Mouse (Mus musculus): ENCODE results near the gene Cdkn1a. TPM values are rescaled to one million over a fixed set of nuclear protein-coding genes. Genes with fewer than 3 reads are reported as not detected.
A peak's percentile ranks its signal among the peaks of the same experiment; 100 is the strongest.

Gene Cdkn1a
- polyA plus RNA-seq, 1 experiment from 2014 or later, result 29.9 TPM

DNA sequence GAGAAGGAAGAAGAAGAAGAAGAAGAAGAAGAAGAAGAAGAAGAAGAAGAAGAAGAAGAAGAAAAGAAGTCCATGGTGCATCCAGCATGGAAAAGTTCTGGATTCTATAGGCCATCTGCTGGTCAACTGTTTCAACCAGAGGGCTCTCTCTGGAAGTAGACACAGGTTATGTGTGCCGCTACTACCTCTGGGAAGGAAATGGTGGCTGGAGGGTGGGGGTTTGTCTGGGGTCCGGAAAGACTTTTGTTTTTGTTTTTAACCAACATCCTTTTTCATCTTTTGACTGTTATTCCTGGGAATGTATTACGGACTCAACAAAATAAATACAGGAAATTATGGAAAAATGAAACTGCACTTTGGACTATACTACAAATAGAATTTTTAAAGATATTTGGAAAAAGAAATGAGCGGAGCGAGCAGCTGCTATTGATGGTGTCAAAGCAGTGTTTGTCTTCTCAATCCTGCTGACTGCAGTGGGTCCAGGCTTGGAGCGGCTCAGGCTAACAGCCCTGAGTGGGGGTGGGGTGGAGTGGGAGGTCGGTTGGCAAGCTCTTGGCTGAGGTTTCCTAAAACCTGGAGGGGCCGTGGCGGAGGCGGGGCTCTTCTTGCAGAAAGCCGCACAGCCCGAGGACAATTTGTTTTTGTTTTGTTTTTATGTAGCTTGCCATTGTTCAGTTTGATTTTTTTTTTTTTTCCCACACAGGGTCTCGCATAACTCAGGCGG lies 12.8 kb upstream of the Cdkn1a start:
- 22% methylated on average over 14 of the region's 14 CpGs for WGBS
- peaks cover 59% of the 10 kb centered on the region for H3K27me3 ChIP-seq (ENCODE audit: insufficient read depth, poor library complexity, severe bottlenecking)

DNA sequence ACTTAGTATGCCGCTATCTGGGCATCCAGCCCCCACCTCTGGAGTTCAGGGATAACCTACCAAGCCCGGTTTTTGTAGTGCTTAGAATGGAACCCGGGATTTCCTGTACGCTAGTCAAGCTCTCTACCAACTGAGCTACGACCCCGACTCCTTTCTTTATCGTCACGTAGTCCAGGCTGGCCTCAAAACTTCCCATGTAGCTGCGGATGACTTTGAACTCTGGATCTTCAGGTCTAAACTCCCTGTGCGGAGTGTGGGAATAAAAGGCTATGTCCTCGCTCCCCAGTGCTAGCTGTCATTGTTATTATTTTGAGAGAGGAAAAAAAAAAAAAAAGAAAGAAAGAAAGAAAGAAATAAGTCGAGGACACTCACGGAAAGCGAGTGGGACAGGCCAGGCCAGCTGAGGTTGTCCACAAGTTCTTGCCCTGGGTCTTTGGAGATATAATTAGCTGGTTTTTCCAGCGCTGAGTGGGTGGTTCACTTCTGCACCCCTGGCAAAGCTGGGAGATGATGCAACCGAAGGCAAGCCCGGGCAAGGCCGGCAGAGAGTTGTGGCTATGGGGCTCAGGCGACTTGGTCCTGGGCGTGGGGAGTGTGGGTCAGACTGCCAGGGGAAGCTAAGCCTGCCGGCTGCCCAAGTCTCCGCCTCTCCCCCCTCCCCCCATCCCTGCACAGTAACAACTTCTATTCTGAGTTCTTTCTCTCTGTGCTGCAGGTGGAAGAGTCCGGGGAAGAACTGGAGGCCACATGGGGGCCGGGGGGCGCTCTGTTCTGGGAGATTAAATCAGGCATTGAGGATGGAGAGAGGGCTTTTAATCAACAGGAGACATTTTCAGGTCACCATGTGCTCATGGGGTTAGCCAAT lies 12.0 kb upstream of the Cdkn1a start:
- peak; percentile 40 for DNase-seq (ENCODE audit: low spot score)
- Histone ChIP-seq H3K4me1 (replicated peaks) (peaks cover 37% of the 10 kb centered on the region), H3K36me3 (no peaks in the 10 kb centered on the region), H3K27me3 (ENCODE audit: insufficient read depth, poor library complexity, severe bottlenecking) (peaks cover 58% of the 10 kb centered on the region), H3K27ac (peak overlapping the region; percentile 67), H3K4me3 (peak overlapping the region; percentile 40), H3K9me3 (peaks cover 5% of the 10 kb centered on the region; the same call in 1 of the 2 replicates)
- WGBS, result 7% methylated on average over 25 of the region's 25 CpGs

More for the DNA sequence above, 12.8 kb upstream of the Cdkn1a start:
- no peaks in the 10 kb centered on the region for H3K36me3 ChIP-seq
- H3K4me3 ChIP-seq, result peak overlapping the region; percentile 40
- peaks cover 45% of the 10 kb centered on the region for H3K4me1 ChIP-seq (replicated peaks)
- peak; percentile 36 for DNase-seq (ENCODE audit: low spot score)
- no peaks in the 10 kb centered on the region for H3K9me3 ChIP-seq
- peak overlapping the region; percentile 67 for H3K27ac ChIP-seq

DNA sequence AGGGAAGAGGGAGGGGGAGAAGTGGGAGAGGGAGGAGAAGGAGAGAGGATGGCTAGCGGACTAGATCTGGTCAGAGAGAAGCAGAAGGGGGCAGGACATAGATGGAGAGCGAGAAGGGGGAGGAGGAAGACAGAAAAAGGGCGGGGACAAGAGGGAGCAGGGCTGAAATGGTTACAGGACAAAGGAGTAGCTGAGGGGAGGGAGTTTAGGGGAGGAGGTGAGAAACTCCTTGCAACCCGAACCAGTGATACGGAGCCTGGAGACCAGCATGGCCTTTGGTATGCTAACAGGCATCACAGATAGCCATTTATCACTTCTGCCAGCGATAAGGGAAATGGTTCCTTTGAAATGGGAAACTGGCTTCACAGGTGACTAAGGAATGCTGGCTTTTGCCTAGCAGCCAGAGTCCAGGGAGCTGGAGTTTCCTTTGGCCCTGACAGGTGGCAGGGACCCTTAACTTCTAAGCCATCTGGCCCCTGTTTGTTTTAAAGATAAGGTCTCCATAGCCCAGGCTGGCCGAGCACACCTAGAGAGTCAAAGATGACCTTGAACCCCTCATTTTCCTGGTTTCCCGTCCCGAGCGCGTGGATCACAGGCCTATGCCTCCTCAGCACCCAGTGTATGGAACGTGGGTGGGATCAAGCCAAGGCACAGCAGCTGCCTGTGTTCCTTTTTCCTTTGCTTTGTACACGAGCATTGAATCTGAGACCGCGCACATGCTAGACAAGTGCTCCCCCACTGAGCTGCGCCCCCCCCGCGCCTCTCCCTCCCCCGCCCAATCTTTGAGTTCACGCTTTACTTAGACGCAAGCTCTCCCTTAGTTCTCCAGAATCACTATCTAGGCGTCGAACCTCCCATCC lies 9.8 kb upstream of the Cdkn1a start:
- DNase-seq (ENCODE audit: low spot score), result peak; percentile 38
- Histone ChIP-seq H3K27ac (peak overlapping the region; percentile 45; the same call in 1 of the 2 replicates), H3K4me3 (peak overlapping the region; percentile 27), H3K9me3 (peaks cover 10% of the 10 kb centered on the region; the same call in 1 of the 2 replicates), H3K27me3 (ENCODE audit: insufficient read depth, poor library complexity, severe bottlenecking) (peaks cover 61% of the 10 kb centered on the region), H3K4me1 (replicated peaks) (peaks cover 37% of the 10 kb centered on the region), H3K36me3 (no peaks in the 10 kb centered on the region)
- WGBS, result 3% methylated on average over 23 of the region's 23 CpGs

DNA sequence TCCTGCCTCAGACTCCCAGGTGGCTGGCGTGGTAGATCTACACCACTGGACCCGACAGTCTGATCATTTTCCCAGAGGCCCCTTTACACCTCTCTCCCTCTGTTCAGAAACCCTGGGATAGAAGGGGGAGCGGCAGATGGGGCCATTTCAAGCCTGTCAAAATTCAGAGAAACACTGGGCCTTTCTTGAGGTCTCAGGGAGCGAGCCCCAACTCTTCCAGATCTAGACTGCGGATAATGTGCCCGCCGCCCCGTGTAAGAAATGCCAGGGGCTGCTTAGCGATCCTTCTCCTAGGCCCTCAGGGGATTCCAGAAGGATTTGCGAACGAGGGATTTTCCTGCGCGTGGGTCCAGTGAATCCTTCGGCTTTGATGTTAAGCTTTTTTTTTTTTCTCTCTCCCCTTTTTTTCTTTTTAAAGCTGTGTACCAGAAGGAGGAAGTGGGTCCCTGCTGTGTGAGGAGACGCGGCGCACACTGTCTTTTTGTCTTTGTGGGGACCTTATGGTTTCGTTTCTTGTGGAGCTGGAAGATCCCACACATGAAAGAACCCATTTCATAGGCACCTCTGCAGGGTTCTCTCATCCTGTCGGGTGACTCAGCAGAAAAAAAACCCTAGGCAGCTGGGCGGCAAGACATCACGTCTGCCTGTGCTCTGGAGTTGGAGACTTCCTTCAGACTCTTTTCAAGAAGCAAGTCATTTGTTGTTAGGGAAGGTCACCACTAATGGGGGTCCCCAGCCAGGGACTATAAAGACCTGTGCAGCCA lies 9.0 kb upstream of the Cdkn1a start:
- Histone ChIP-seq H3K4me1 (replicated peaks) (peaks cover 37% of the 10 kb centered on the region), H3K27ac (peak overlapping the region; percentile 45; the same call in 1 of the 2 replicates), H3K4me3 (peak overlapping the region; percentile 27), H3K36me3 (no peaks in the 10 kb centered on the region), H3K9me3 (peaks cover 10% of the 10 kb centered on the region; the same call in 1 of the 2 replicates), H3K27me3 (ENCODE audit: insufficient read depth, poor library complexity, severe bottlenecking) (peaks cover 61% of the 10 kb centered on the region)
- no peak for DNase-seq (ENCODE audit: low spot score)
- 2% methylated on average over 21 of the region's 21 CpGs for WGBS

DNA sequence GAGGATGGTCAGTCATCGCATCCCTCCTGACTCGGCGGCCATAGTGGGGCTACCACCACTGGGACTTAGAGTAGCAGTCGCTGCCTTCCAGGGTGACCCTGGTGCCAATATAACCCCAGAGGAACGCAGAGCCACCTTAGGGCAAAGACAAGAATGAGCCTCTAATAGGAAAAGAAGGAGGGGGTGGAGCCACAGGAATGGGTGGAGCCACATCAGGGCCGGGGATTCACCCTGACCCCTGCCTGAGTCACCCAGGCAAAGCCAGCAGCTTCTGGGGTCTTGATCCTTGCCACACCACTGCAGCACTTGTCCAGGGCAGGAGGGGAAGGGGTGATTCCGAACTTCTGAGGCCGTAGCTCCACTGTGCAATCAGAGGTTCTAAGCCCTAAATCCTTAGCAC lies 7.2 kb upstream of the Cdkn1a start:
- peaks cover 28% of the 10 kb centered on the region for H3K4me1 ChIP-seq (replicated peaks)
- no peak for DNase-seq (ENCODE audit: low spot score)
- no peaks in the 10 kb centered on the region for H3K36me3 ChIP-seq
- peaks cover 10% of the 10 kb centered on the region; the same call in 1 of the 2 replicates for H3K9me3 ChIP-seq
- no peak overlapping the region for H3K4me3 ChIP-seq
- no peak overlapping the region for H3K27ac ChIP-seq
- peaks cover 49% of the 10 kb centered on the region for H3K27me3 ChIP-seq (ENCODE audit: insufficient read depth, poor library complexity, severe bottlenecking)
- WGBS, result 92% methylated on average over 8 of the region's 8 CpGs

DNA sequence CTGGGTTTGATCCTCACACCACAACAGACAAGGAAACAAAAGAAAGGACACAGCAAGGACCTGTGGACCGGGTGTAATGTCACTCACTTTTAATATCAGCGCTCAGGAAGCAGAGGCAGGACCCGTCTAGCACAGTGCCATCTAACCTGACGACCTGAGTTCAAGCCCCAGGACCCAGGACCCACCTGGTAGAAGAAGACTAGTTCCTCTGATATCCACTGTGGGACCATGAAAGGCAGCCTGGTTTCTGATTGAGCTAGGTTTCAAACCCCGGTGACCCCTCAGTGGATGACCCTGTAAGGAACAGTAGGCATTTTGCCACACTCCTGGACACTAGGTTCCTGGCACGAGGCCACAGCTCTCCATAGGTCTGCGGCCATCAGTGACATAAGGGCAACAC lies 6.1 kb upstream of the Cdkn1a start:
- Histone ChIP-seq H3K9me3 (peaks cover 10% of the 10 kb centered on the region; the same call in 1 of the 2 replicates), H3K27me3 (ENCODE audit: insufficient read depth, poor library complexity, severe bottlenecking) (peaks cover 38% of the 10 kb centered on the region), H3K27ac (no peak overlapping the region), H3K36me3 (no peaks in the 10 kb centered on the region), H3K4me3 (no peak overlapping the region), H3K4me1 (replicated peaks) (peaks cover 20% of the 10 kb centered on the region)
- no peak for DNase-seq (ENCODE audit: low spot score)
- whole genome bisulfite sequencing, result 91% methylated on average over 7 of the region's 7 CpGs

DNA sequence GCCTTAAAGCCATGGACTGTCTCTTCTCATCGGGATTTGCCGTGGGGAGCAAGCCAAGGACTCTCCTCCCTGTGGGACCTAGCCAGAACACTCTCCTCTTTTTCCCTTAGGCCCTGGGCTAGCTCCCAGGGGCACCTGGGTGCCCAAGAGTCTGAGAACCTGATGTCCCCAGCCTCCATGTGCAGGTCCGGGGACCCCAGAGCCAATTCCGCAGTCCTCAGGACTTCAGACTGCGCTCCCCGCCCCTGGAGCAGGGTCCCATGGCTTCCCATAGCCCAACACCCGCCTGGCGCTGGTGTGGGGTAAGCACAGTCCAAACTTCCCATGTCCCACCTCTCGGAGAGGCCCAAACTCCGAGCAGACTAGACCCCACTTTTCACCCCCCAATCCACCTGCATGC lies 5.5 kb upstream of the Cdkn1a start:
- H3K9me3 ChIP-seq, result peaks cover 10% of the 10 kb centered on the region; the same call in 1 of the 2 replicates
- DNase-seq (ENCODE audit: low spot score), result no peak
- peaks cover 20% of the 10 kb centered on the region for H3K4me1 ChIP-seq (replicated peaks)
- H3K27me3 ChIP-seq (ENCODE audit: insufficient read depth, poor library complexity, severe bottlenecking), result peaks cover 33% of the 10 kb centered on the region
- 79% methylated on average over 10 of the region's 10 CpGs for WGBS
- H3K4me3 ChIP-seq, result no peak overlapping the region
- no peak overlapping the region for H3K27ac ChIP-seq
- no peaks in the 10 kb centered on the region for H3K36me3 ChIP-seq

DNA sequence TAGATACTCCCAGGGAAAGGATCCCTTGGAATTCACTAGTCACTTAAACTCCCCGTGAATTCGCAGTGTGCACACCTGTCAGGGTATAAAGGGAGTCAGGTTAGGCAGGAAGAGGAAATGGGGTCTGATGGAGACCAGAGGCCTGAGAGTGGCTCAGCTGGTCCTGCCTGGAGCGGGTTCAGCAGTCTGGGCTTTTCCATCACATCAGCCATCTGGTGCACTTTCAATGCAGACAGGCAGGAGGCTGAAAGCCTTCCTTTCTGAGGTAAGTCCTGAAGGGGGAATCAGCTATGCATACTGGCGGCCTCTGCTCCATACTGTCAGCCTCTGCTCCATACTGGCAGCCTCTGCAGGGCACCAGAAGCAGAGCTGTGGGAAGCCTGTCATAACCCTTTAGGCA lies 3.9 kb upstream of the Cdkn1a start:
- Histone ChIP-seq H3K36me3 (no peaks in the 10 kb centered on the region), H3K27ac (no peak overlapping the region), H3K4me1 (replicated peaks) (peaks cover 8% of the 10 kb centered on the region), H3K9me3 (peaks cover 10% of the 10 kb centered on the region; the same call in 1 of the 2 replicates), H3K4me3 (no peak overlapping the region), H3K27me3 (ENCODE audit: insufficient read depth, poor library complexity, severe bottlenecking) (peaks cover 30% of the 10 kb centered on the region)
- WGBS, result 69% methylated on average over 4 of the region's 4 CpGs
- no peak for DNase-seq (ENCODE audit: low spot score)

DNA sequence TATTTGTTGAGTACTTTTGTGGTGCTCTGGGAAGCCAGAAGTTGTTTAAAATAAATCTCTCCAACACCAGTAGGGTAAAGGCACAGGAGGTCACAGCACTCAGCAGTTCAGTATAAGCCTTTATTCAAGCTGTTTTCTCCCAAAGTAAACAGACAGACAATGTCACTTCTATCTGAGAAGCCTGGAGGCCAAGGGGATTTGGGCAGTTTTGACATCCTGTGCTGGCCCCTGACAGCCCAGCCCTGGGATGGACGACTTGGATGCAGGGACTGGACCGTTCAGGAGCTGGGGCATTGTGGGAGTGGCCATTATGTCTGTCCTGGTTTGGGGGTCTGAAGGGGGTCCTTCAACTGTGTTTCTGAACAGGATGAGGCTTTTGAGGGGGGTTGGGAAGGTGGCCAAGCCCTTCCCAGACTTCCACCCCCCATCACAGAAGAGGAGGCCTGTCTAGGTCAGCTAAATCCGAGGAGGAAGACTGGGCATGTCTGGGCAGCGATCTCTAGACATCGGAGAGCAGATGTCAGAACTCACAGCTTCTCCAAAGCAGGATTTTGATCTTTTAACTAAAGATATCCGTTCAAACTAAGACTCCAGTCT lies 670 bp downstream of the Cdkn1a start:
- DNase-seq (ENCODE audit: low spot score), result no peak
- H3K4me1 ChIP-seq (replicated peaks), result peaks cover 34% of the 10 kb centered on the region
- peaks cover 54% of the 10 kb centered on the region for H3K27me3 ChIP-seq (ENCODE audit: insufficient read depth, poor library complexity, severe bottlenecking)
- H3K27ac ChIP-seq, result no peak overlapping the region
- H3K9me3 ChIP-seq, result no peaks in the 10 kb centered on the region
- H3K4me3 ChIP-seq, result no peak overlapping the region
- no peaks in the 10 kb centered on the region for H3K36me3 ChIP-seq
- WGBS, result 58% methylated on average over 6 of the region's 6 CpGs

DNA sequence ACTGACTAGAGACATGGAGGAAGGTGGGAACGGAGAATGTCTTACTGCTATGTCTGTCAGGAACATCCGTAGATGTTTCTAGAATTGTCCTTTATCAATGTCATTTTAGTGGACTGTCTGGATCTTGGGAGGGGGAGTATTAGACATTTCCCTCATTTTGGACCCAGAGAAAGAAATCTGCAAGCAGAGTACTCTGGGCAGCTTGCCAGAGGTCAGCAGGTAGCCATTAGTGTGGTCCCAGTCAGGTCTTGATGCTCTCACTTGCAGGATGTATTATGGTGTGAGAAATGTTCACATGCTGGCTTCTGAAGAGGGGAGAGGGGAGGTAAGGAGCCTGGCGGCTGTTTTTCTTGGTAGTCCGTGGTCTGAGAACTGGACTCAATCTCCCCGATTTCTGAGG lies 1.7 kb downstream of the Cdkn1a start:
- Histone ChIP-seq H3K36me3 (no peaks in the 10 kb centered on the region), H3K9me3 (no peaks in the 10 kb centered on the region), H3K27me3 (ENCODE audit: insufficient read depth, poor library complexity, severe bottlenecking) (peaks cover 58% of the 10 kb centered on the region), H3K27ac (no peak overlapping the region), H3K4me3 (no peak overlapping the region), H3K4me1 (replicated peaks) (peaks cover 34% of the 10 kb centered on the region)
- 67% methylated on average over 5 of the region's 5 CpGs for WGBS
- DNase-seq (ENCODE audit: low spot score), result no peak

DNA sequence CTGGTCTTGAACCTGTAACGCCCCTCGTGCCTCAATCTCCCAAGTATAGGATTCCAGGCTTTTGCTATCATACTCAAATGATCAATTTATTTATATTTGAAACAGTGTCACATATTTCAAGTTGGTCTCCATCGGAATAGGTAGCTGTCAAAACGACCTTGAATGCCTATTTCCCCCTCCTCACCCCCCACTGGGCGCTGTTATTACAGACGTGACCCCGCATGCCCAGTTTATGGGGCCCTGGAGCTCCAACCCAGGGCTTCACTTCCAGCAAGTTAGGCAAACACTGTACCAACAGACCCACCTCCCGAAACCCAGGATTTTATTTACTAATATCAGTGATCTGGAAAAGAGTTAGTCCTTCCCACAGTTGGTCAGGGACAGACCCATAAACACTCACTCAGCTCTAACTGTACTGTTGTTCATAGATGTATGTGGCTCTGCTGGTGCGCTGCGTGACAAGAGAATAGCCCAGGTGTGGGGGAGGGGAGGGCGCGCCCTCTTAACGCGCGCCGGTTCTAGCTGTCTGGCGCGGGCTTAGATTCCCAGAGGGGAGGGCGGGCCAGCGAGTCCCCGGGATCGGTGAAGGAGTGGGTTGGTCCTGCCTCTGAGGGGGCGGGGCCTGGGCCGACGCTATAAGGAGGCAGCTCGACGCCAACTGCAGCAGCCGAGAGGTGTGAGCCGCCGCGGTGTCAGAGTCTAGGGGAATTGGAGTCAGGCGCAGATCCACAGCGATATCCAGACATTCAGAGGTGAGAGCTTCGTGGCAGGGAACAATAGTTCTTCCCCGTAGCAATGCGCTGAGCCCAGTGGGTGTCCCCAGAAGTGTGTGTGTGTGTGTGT lies 2.6 kb downstream of the Cdkn1a start:
- peaks cover 34% of the 10 kb centered on the region for H3K4me1 ChIP-seq (replicated peaks)
- peak overlapping the region; percentile 57 for H3K4me3 ChIP-seq
- peaks cover 58% of the 10 kb centered on the region for H3K27me3 ChIP-seq (ENCODE audit: insufficient read depth, poor library complexity, severe bottlenecking)
- no peak overlapping the region for H3K27ac ChIP-seq
- no peaks in the 10 kb centered on the region for H3K9me3 ChIP-seq
- 0 out of 2 replicates have a peak, but pooled peaks cover 2% of the 10 kb centered on the region for H3K36me3 ChIP-seq
- DNase-seq (ENCODE audit: low spot score), result peak; percentile 81
- 9% methylated on average over 36 of the region's 36 CpGs for WGBS

All from hindbrain, embryonic 10.5 days (tissue).